Mouse (Mus musculus) common myeloid progenitor, adult 5-6 weeks (primary cell): ENCODE measurements around the gene Epb41. TPM values are rescaled to one million over a fixed set of nuclear protein-coding genes. Genes with fewer than 3 reads are reported as not detected.

Experiments
- ATAC-seq: replicated peaks from 2 replicates; pipeline ENCODE4 v1.8.0; 2016; ENCODE audit warnings: low read depth, mild to moderate bottlenecking, moderate TSS enrichment, inconsistent platforms; ENCODE audit not compliant: poor library complexity, severe bottlenecking
- total RNA-seq: library from RNA; stranded (forward); fragments of 200-1000, 187-1606 nt; gene quantifications from 2 replicates; pipeline ENCODE4 v1.2.3, GENCODE M21; 2017

Epb41 gene
- total RNA-seq, 1 experiment from 2014 or later: 89.1 TPM

GRCm38 (mm10) chr4:132075796-132076195 lies 675 bp upstream of the Epb41 start:
- ATAC-seq: no peak

DNA sequence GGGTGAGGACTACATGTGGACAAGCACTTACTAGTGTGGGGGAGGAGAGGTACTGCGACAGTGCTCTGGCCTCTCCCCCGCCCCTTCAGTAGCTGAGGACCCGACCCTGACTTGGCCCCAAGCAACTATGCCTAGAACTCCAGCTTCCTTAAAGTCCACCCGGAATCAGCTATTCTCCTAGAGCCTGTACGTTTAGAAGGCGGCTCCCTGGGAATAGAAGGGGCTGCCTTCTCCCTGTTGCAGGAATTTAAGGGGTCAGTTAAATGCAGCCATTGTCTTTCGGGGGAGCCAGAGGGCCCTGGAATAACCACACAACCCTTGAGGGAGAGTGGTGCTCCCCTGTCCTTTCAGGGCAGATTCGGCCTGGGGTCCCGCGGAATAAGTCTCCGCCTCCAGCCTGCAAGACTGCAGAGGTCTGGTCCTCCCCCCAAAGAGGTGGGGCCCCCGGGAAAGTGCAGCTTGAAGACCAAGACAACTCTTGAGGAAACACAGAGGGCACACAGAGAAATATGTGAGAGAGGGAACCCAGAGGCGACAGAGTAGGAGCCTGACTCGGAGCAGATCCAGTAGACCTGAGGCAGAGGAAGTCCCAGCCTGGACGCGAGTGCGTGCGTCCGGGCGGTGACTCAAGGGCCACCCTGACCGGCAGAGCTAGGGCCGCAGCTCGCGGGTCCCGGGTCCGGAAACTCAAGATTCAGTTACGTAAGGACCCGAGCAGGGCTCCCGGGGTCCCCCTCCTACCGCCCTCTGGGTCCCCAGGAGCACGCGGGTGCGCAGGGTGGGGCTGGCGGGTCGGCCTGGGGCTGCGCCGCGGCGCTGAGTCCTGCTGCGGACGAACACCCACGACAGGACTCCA lies 816 bp downstream of the Epb41 start, which contains the start of gene Gm10300:
Gene Gm10300 (plus strand): TSS at position 621 of the 856 bp plus-strand sequence.
- ATAC-seq: no peak

- ATAC-seq: no peak
Measured at GRCm38 (mm10) chr4:132072946-132073345, 2.2 kb downstream of the Epb41 start.

DNA sequence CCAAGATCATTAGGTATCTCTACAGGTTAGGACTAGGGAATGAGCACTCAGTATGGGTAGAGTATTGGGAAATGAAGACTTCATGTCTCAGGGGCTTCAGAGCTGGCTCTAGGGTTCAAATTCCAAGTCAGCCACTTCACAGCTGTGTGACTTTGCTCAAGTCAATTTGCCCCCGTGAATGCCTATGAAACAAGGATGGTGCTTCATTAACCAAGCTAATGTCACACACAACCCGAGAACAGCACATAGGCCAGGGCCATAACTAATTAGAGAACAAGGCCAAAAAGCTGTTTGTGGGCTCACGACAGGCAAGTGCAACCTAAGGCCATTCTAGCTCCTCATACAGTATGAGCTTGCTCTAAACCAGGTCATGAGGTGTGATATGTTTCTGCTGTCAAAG lies 3.0 kb downstream of the Epb41 start:
- no peak for ATAC-seq

DNA sequence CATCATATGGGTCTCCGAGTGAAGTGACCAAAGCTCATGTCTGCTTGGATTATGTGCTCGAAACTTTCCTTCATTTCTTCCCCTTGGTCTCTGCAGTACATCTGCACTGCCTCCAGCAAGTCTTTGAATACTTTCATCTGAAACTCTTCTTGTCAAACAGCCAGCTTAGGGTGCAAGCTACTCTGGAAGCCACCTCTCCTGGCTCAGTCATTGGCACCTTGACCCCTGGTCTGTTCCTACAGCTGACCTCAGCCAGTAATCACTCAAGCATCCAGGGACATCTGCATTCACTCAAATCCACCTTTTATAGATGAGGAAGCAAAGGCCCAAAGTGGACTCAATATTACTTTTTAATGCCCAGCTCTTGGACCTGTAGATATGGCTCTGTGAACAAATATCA lies 3.4 kb downstream of the Epb41 start:
- no peak for ATAC-seq

DNA sequence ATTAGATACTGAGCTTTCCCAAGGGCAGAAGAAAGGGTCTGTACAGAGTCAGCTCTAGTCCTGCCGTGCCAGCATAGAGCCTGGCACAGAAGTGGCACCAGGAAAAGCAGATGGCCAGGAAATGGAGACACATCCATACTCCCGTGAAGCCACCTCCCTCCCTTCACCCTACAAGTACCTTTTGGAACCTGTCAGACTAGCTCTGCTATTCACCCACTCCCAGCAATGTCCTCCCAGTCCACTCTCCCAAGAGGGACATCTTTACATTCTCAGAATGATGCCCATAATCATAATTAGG lies 7.2 kb downstream of the Epb41 start:
- ATAC-seq: no peak

DNA sequence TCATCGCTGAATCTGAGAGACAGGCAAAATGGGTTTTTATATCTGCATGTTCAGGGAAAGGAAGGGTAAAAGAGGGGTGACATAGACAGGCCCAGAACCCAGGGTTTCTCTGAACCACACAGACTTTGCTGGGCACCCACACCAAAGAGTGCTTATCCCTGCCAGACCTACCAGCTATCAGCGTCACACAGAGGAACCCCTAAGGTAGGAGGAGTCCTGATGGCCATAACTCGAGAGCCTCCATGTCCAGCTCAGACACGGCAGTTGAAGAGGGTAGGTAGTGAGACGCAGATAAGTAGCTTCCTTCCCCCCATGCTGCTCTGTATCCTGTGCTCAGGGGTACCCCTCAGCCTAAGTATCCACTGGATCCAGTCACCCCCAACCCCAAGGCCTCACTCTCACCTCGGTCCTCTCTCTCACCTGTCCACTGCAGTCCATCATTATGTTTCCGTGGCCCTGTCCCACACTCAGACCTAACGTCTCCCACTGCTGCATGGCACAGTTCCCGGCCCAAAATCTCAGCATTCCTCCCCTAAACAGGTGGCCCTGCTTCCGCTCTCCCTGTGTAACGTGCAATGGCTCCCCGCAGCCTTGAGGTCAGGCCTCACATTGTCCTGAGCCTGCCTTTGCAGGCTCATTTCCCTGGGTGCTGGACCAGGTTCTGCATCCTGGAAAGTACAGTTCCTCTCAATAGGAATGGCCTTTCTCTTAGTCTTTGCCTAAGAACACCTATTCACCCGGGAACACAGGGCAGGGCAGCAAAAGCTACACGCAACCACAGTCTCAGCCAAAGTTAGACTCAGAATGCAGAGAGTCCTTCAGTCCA lies 7.8 kb downstream of the Epb41 start:
- ATAC-seq: peak; percentile 59; the same call in 1 of the 2 replicates

DNA sequence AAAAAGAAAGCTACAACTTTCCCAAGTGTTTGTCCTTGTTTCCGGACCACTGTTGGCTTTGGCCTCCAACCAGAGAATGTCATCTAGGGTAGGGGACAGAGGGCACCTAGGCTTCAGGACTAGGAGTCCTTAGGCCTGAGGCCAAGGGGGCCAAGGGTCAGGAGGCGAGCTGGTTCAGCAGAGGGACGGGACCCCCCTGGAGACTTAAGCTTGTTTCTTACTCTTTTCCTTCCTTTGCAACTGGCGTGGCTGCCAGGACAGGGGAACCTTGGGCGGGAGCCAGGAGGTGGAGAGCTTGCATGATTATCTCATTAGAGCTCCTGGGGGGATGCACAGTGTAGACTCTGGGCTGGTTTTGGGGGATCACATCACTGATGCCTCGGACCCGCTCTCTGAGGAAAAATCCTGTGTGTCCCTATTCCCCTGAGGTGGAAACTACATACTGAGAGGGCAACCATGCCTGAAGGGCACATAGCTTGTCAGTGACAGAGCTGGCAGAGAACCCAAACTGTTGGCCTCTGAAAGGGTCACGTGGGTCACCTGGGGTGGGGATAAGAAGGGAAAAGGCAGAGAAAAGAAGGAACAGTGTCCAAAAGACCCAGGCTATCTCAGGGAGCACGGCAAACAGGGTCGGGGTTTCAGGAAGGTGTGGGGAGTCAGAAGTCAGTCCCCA lies 8.9 kb downstream of the Epb41 start:
- ATAC-seq: no peak

GRCm38 (mm10) chr4:132065578-132065977 lies 9.5 kb downstream of the Epb41 start:
- ATAC-seq: peak; percentile 59

GRCm38 (mm10) chr4:132064550-132064949 lies 10.6 kb downstream of the Epb41 start:
- no peak for ATAC-seq

DNA sequence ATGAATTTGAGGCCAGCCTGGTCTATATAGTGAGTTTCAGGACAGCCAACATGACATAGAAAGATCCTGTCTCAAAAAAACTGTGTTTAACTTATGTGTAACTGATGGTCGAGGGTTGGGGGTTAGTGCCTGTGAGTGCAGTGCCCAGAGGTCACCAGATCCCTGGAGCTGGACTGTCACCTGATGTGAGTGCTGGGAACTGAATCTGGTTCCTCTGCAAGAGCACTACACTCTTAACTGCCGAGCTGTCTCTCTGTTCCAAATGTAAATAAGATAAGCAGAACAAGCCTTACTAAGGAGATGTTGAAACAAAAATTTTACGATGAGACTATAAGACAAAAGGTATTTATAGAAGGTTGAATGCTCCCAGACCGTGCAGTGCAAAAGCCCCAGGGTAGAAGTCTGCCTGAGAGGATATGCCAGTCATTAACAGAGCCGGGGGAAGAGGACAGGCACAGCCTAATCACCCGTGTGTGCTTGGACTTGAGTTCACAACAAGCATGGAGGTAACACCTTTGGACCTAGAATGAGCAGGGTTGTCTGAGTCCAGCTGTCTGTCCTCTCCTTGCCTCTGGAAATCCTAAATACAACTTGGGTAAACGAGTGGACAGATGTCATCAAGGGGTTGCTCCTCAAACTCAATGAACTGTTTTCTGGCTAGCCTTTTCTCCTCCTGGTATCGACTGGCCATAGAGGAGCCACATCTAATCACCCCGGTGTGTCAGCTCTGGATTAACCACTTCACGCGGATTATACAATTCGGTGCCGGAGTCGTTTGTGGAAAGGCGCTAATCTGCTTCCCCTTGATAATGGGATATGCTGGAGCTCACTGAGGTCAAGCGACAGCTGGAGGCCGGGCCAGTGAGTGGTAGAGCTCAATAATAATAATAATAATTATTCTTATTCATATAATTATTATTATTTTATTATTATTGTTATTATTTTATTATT lies 11.9 kb downstream of the Epb41 start:
- ATAC-seq: no peak

DNA sequence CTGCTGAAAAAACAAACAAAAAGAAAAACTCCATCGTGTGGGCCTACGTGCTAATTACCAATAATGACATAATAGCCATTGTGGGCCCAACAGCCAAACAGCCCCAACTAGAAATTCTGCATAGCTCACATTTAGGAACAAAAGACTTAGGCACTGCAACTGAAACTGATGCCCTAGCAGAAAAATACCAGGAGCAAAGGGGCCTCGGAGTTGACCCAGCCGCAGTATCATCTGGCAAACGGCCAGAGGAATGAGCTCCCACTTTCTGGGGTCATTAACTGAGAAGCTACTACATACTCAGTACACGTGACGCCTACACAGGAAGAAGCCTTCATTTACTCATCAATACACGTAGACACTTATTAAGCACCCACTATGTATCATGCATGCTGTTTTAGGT lies 12.8 kb downstream of the Epb41 start:
- no peak for ATAC-seq

DNA sequence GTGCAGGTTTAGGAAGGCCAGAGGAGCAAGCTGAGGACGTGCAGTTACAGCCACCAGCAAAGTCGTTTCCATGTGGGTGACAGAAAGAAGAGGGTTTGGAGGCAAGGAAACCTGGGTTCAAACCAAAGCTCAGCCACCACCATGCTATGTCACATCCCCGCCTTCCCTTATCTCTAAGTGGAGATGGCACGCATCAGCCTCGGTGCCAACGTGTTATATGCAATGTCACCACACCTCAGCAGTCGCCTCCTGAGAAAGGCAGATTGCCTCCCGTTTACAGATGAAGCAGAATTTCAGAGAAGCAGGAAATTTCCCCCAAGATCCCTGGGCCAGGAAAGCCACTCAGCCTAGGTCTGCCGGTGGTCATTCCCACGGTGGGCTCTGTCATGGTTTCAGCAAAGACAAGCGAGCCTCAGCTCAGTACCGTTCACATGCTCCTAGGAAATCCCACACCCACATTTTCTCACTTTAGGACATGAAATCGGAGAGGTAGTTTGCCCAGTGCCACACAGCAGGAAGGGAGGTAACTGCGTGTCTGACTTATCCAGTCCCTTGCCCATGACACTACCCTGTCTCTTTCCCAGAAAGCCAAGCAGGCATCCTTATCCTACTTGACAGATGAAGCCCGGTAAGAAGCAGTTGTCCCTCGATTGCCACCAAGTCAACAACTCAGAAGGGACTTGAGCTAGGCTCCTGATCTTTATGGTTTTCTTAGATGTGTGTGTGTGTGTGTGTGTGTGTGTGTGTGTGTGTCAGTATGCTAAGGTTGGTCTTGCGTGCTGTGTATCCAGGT lies 14.9 kb downstream of the Epb41 start:
- peak; percentile 65 for ATAC-seq

DNA sequence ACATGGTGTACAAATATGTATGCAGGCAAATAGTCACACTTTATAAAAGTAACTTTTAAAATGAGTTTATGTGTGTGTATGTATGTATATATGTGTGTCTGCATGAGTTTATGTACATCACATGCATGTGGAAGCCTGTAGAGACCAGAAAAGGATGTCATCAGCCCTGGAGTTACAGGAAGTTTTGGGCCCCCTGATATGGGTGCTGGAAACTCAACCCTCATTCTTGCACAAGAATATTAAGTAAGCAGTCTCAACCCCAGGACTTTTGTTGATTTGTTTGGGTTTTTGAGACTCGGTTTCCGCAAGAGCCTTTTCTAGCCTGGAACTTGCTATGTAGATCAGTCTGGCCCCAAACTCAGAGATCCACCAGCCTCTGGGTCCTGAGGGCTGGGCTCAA lies 15.6 kb downstream of the Epb41 start:
- ATAC-seq: no peak

DNA sequence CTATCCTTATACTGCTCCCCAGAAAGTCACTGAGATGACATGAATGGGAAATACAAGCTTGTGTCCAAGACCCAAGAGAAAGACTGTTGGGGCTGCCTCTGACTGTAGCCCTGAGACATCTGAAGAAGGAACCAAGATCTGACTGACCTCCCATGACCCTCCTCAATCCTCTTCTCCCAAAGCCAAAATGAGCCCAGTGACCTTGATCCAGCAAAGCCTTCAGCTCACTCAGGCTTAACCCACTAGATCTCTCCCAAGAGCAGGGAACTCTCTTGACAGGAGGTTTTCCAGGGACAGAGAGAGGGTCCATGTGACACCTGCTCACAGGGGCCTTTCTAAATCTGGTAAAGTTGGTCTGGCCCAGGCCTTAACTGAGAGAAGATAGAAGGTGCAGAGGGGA lies 17.8 kb downstream of the Epb41 start:
- ATAC-seq: no peak

DNA sequence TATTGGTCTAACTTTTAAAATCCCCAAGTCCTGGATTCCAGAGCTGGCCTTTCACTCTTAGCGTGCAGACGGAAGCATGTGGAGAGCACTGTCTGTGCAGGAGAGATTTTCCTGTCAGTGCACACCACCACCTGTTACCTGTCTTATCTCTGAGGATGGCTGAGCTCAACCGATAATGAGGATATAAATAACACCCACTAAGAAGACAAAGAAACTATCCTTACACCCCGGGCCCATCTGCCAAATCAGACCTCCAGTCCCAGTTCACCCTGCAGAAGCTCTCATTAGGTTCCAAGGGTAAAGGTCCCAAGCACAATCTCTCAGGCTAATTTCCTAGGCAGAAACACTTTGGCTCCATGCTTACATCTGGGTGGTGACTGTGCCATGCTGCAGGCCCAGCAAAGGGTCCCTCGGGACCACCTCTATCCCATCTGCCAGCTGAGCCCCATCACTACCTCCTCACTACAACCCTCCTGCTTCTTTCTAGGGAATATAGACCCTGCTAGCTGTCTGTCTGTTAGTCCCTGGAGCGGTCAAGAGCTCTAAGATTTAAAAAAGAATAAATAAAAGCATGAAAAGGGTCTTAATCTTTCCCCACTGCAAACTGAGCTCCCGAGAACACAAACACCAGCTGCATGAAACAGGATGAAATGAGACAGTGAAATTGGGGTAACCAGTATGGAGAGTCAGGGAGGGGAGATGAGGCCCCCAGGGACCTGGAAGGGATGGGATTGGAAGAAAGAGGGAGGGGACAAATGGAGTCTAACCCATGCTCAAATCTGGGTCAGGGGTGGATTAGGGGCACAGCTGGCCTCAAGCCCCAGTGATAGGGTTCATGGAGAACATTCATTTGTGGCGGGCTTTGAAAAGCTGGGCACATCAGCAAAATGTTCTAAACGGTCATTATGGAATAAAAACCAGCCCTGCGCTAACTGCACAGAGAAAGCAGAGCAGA lies 23.5 kb downstream of the Epb41 start:
- ATAC-seq: no peak

GRCm38 (mm10) chr4:132049549-132050200 lies 25.4 kb downstream of the Epb41 start:
- ATAC-seq: no peak
